Mouse (Mus musculus) testis, adult 2 months (tissue): ENCODE data around the gene Crtc3. TPM values are rescaled to one million over a fixed set of nuclear protein-coding genes. Genes with fewer than 3 reads are reported as not detected.
A peak's percentile ranks its signal among the peaks of the same experiment; 100 is the strongest.

Source experiments
- H3K27ac ChIP-seq: fragments of 200-500 bp; 2 replicates; pipeline ENCODE4 v1.5.1; 2012; ENCODE audit warnings: low read depth, low read length; ENCODE audit not compliant: control insufficient read depth, insufficient read depth
- H3K27me3 ChIP-seq: fragments of 200-500 bp; 2 replicates; pipeline ENCODE4 v1.6.1; 2012; ENCODE audit warnings: mild to moderate bottlenecking, low read length, moderate library complexity; ENCODE audit not compliant: control insufficient read depth, insufficient read depth
- H3K36me3 ChIP-seq: fragments of 200-500 bp; 2 replicates; pipeline ENCODE4 v1.6.1; 2012; ENCODE audit warnings: mild to moderate bottlenecking, low read length; ENCODE audit not compliant: control insufficient read depth, insufficient read depth
- H3K4me1 ChIP-seq: fragments of 200-500 bp; 2 replicates; pipeline ENCODE4 v1.6.1; 2012; ENCODE audit warnings: low read length; ENCODE audit not compliant: control insufficient read depth, insufficient read depth
- H3K4me3 ChIP-seq: fragments of 200-500 bp; 2 replicates; pipeline ENCODE4 v1.5.1; 2012; ENCODE audit warnings: low read depth, mild to moderate bottlenecking, low read length, moderate library complexity, mixed read lengths; ENCODE audit not compliant: control insufficient read depth
- CTCF ChIP-seq: fragments of 200-500 bp; IDR thresholded peaks from 2 replicates; pipeline ENCODE4 v1.5.1; 2012; ENCODE audit warnings: low read depth, mild to moderate bottlenecking, inconsistent platforms, low read length, moderate library complexity; ENCODE audit not compliant: control insufficient read depth, insufficient read depth, insufficient replicate concordance
- POLR2A ChIP-seq: fragments of 200-500 bp; IDR thresholded peaks from 2 replicates; pipeline ENCODE4 v1.6.1; 2012; ENCODE audit warnings: low read depth, mild to moderate bottlenecking, inconsistent platforms, low read length, moderate library complexity; ENCODE audit not compliant: control insufficient read depth
- polyA plus RNA-seq: library from polyadenylated mRNA; depleted of rRNA; stranded (reverse); fragments of >200 nt; gene quantifications from 2 replicates; pipeline ENCODE4 v1.2.3, GENCODE M21; 2012

Gene Crtc3
- polyA plus RNA-seq, 1 experiment, result 8.8 TPM

GRCm38 (mm10) chr7:80598436-80598985 is 90.2 kb downstream of the Crtc3 start:
- Histone ChIP-seq H3K36me3 (no peaks in the 10 kb centered on the region), H3K4me3 (no peak overlapping the region), H3K27me3 (no peaks in the 10 kb centered on the region), H3K27ac (no peak overlapping the region), H3K4me1 (peaks cover 8% of the 10 kb centered on the region)
- no peak for TF ChIP-seq POLR2A
- TF ChIP-seq CTCF, result no peak

DNA sequence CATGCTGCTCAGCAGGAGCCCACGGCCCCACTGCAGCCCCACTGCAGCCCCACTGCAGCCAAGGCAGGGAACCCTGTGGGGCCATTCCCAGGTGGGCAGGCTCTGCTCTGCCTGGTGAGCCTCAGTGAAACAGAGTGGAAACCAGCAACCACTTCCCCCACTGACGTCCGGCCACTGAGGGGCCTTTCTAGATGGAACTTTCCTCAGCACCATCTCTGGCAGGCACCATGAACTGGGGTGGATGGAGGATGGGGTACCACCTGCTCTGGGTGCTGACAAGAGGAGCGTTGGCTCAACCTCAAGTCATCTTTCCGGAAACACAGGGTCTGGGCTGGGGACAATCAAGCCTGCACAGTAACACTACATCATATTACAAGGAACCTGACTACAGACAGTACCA is 90.8 kb downstream of the Crtc3 start:
- Histone ChIP-seq H3K4me3 (no peak overlapping the region), H3K27me3 (no peaks in the 10 kb centered on the region)
- TF ChIP-seq CTCF (no peak), POLR2A (no peak)

GRCm38 (mm10) chr7:80589054-80589746 is 99.5 kb downstream of the Crtc3 start:
- H3K27ac ChIP-seq, result no peak overlapping the region
- no peak overlapping the region for H3K4me3 ChIP-seq
- no peak for TF ChIP-seq CTCF
- no peak for TF ChIP-seq POLR2A
- H3K27me3 ChIP-seq, result no peaks in the 10 kb centered on the region
- H3K36me3 ChIP-seq, result no peaks in the 10 kb centered on the region
- H3K4me1 ChIP-seq, result peaks cover 6% of the 10 kb centered on the region

More for the DNA sequence above, 90.8 kb downstream of the Crtc3 start:
- Histone ChIP-seq H3K36me3 (no peaks in the 10 kb centered on the region), H3K27ac (no peak overlapping the region), H3K4me1 (peaks cover 4% of the 10 kb centered on the region)

- Histone ChIP-seq H3K27me3 (no peaks in the 10 kb centered on the region), H3K27ac (no peak overlapping the region)
These were observed 101.0 kb downstream of the Crtc3 start for GRCm38 (mm10) chr7:80587684-80588083.

DNA sequence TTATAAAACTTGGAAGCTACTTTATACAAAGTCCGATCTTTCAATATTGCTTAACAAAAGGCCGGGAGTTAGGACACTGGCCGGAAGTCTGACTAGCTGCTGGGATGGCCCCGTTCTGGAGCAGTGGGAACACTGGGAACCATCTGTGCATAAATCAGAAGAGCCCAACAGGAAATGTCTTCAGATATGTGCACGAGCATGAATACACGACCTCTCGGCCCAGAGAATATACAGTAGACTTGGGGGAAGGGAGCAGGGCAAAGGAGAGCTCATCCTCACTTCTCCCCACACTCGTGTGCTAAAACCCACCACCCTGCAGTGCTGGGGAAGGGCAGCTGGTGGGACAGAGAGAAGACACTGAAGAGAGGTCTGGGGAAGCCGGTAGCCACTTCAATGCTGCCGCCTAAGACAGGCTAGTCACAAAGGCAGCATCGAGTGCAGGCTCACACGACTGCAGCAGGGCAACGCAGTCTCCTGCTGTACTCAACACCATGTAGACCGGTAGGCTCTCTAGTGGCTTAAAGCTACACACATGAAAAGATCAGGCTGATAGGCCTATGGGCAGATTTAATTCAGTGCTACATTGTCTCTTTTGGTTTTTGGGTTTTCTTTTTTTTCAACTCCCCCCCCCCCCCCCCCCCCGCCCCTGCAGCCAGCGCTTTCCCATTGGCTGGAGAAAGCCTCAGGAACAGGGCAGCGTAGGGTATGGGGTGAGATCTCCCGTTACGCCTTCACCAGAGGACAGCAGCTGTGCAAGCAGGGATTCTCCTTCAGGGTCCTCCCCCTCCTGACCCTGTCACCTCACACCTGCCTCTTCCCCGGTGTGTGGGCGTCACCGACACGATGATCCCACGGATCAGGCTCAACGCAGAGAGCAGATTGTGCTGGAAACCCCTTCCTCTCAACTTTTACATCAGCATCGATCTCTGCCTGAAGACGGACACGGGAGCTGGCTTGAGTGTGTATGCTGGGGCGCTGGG is 101.7 kb downstream of the Crtc3 start:
- TF ChIP-seq POLR2A (no peak), CTCF (no peak)
- Histone ChIP-seq H3K4me3 (no peak overlapping the region; the same call in 1 of the 2 replicates), H3K4me1 (peaks cover 8% of the 10 kb centered on the region), H3K27me3 (no peaks in the 10 kb centered on the region), H3K27ac (peak overlapping the region; percentile 15), H3K36me3 (no peaks in the 10 kb centered on the region)

More at GRCm38 (mm10) chr7:80587684-80588083, 101.0 kb downstream of the Crtc3 start:
- Histone ChIP-seq H3K4me1 (peaks cover 8% of the 10 kb centered on the region), H3K4me3 (no peak overlapping the region; the same call in 1 of the 2 replicates), H3K36me3 (no peaks in the 10 kb centered on the region)
- TF ChIP-seq POLR2A (no peak), CTCF (no peak)

DNA sequence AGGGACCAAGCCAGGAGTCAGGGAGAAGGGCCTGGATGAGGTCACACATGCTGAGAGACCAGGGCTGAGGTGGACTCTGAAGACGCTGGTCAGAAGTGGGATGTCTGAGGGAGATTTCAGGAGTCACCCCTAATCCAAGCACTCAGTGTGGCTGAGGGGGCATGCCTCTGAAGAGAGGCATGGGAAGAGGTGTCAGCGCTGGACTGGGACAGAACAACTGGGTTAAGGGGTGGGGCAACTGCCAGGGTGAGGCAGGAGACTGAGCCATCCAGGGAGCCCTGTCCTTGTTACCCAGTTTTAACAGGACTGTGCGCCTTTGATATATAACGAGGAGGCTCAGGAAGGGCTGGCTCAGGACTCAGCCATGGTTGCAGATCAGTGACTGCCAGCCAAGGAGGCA is 102.5 kb downstream of the Crtc3 start:
- H3K4me1 ChIP-seq, result peaks cover 8% of the 10 kb centered on the region
- no peak overlapping the region for H3K4me3 ChIP-seq
- no peaks in the 10 kb centered on the region for H3K27me3 ChIP-seq
- TF ChIP-seq POLR2A (no peak), CTCF (no peak)
- no peak overlapping the region; the same call in 1 of the 2 replicates for H3K27ac ChIP-seq
- no peaks in the 10 kb centered on the region for H3K36me3 ChIP-seq

DNA sequence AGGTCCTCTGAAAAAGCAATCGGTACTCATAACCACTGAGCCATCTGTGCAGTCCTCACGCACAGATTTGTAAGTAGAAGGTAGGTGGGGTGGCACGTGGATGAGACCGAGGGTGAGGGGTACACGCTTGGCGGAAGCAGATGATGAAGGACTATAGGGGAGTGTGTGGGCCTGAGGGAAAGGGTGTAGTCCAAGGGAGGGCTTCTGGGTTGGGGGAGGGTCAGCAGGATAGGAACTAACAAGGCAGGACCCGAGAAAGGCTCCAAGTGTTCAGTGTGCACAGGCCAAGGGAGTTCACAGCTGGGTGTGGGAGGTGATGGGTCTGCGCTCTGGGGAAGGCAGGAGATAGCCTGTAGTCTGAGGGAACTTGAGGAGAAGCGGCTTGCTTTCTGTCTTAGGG is 103.3 kb downstream of the Crtc3 start:
- Histone ChIP-seq H3K27ac (no peak overlapping the region), H3K36me3 (no peaks in the 10 kb centered on the region), H3K4me3 (no peak overlapping the region), H3K27me3 (no peaks in the 10 kb centered on the region), H3K4me1 (peaks cover 8% of the 10 kb centered on the region)
- TF ChIP-seq POLR2A (no peak), CTCF (no peak)
